Mouse (Mus musculus): ENCODE data around the gene Hadh. TPM values are rescaled to one million over a fixed set of nuclear protein-coding genes. Genes with fewer than 3 reads are reported as not detected.

Gene Hadh
- polyA plus RNA-seq, 1 experiment from 2014 or later: 98.2 TPM

DNA sequence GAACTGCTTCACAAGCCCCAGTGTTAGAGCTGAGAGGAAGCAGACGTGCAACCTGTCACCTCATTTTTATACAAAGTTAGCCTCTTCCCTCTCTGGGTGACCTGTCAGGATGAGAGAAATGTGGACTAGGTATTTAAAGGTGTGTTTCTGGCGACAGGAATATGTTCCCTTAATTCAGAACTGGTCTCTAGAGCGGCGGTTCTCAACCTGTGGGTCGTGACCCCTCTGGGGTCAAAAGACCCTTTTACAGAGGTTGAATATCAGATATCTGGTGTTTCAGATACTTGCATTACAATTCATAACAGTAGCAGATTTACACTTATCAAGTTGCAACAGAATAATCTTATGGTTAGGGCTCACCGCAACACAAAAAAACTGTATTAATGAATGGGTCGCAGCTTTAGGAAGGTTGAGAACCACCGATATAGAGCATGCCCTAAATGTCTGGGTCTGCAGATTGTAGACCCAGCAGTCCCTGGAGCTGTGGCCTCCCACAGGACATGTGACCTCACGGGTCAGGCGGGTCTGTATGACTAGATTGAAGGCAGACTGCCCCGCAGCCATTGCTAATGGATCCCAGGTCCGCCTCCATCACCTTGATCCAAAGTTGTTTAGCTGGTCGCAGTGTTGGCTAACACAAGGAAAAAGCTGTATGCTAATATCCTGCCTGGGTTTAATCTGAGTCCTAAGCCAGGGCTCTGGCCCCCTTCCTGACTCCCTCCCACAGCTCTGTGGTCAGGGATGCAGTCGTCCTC is 53.1 kb downstream of the Hadh start:
- H3K27me3 ChIP-seq: no peaks in the 10 kb centered on the region
- H3K4me1 ChIP-seq (replicated peaks): peaks cover 21% of the 10 kb centered on the region
- H3K9me3 ChIP-seq: no peaks in the 10 kb centered on the region
- peaks cover 11% of the 10 kb centered on the region; the same call in 1 of the 2 replicates for H3K36me3 ChIP-seq
- H3K4me3 ChIP-seq (replicated peaks): no peak overlapping the region
- H3K4me2 ChIP-seq: no peak overlapping the region
- 58% methylated on average over 14 of the region's 14 CpGs for WGBS
- no peak for ATAC-seq (ENCODE audit: insufficient number of reproducible peaks, insufficient read depth, low FRiP score, low TSS enrichment, low read depth)
- no peak overlapping the region for H3K9ac ChIP-seq (replicated peaks)
- no peak overlapping the region for H3K27ac ChIP-seq

- Histone ChIP-seq H3K4me3 (replicated peaks) (no peak overlapping the region), H3K9me3 (no peaks in the 10 kb centered on the region), H3K27ac (peak overlapping the region; percentile 76), H3K4me1 (replicated peaks) (peaks cover 34% of the 10 kb centered on the region), H3K4me2 (no peak overlapping the region), H3K9ac (replicated peaks) (no peak overlapping the region), H3K36me3 (peaks cover 8% of the 10 kb centered on the region; the same call in 1 of the 2 replicates), H3K27me3 (no peaks in the 10 kb centered on the region)
- no peak for ATAC-seq (ENCODE audit: insufficient number of reproducible peaks, insufficient read depth, low FRiP score, low TSS enrichment, low read depth)
- WGBS: 66% methylated on average over 9 of the region's 9 CpGs
Observed at GRCm38 (mm10) chr3:131214841-131215240, 57.1 kb downstream of the Hadh start.

GRCm38 (mm10) chr3:131214060-131214658 is 57.7 kb downstream of the Hadh start:
- Histone ChIP-seq H3K27ac (peak overlapping the region; percentile 76), H3K4me1 (replicated peaks) (peaks cover 30% of the 10 kb centered on the region), H3K4me2 (0 out of 2 replicates have a peak overlapping the region, but pooled peaks have one; percentile 11), H3K4me3 (replicated peaks) (no peak overlapping the region), H3K27me3 (no peaks in the 10 kb centered on the region), H3K36me3 (peaks cover 8% of the 10 kb centered on the region; the same call in 1 of the 2 replicates), H3K9ac (replicated peaks) (no peak overlapping the region), H3K9me3 (no peaks in the 10 kb centered on the region)
- WGBS: 55% methylated on average over 9 of the region's 9 CpGs
- no peak for ATAC-seq (ENCODE audit: insufficient number of reproducible peaks, insufficient read depth, low FRiP score, low TSS enrichment, low read depth)

GRCm38 (mm10) chr3:131212200-131212599 is 59.7 kb downstream of the Hadh start:
- Histone ChIP-seq H3K4me2 (no peak overlapping the region), H3K4me1 (replicated peaks) (peaks cover 26% of the 10 kb centered on the region), H3K9me3 (no peaks in the 10 kb centered on the region), H3K27me3 (no peaks in the 10 kb centered on the region), H3K4me3 (replicated peaks) (no peak overlapping the region), H3K36me3 (peaks cover 10% of the 10 kb centered on the region; the same call in 1 of the 2 replicates), H3K27ac (no peak overlapping the region), H3K9ac (replicated peaks) (no peak overlapping the region)
- no peak for ATAC-seq (ENCODE audit: insufficient number of reproducible peaks, insufficient read depth, low FRiP score, low TSS enrichment, low read depth)
- 82% methylated on average over 7 of the region's 7 CpGs for WGBS

DNA sequence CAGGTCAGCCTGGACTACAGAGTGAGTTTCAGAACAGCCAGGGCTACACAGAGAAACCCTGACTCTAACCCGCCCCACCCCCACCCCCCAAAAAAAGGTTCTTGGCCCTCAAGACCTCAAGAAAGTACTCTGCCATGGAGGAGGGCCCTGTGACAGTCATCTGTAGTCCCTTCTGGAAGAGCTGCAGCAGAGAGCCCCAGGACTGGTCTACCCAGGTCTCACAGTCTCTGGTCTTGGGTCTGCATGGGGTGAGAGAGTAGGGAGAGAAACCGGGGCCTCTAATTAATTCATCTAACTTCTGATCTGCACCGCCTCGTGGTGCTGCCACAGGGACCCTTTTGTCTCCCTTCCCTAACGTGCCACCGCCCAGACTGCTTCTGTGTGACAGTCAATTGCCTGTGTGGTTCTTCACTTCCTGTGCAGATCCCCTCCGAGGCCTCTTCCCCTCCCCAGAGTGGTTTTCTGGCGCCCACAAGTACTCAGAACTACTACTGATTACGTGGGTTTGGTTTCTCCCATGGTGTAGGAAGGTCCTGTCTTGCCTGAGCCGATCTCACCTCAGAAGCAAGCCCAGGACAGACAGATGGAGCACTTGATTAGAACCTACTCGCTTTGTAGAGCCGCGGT is 63.5 kb downstream of the Hadh start:
- Histone ChIP-seq H3K27me3 (no peaks in the 10 kb centered on the region), H3K27ac (no peak overlapping the region), H3K9me3 (no peaks in the 10 kb centered on the region), H3K36me3 (peaks cover 28% of the 10 kb centered on the region), H3K9ac (replicated peaks) (no peak overlapping the region), H3K4me1 (replicated peaks) (peaks cover 14% of the 10 kb centered on the region), H3K4me2 (no peak overlapping the region), H3K4me3 (replicated peaks) (no peak overlapping the region)
- ATAC-seq (ENCODE audit: insufficient number of reproducible peaks, insufficient read depth, low FRiP score, low TSS enrichment, low read depth): peak; percentile 56
- WGBS: 89% methylated on average over 13 of the region's 13 CpGs

DNA sequence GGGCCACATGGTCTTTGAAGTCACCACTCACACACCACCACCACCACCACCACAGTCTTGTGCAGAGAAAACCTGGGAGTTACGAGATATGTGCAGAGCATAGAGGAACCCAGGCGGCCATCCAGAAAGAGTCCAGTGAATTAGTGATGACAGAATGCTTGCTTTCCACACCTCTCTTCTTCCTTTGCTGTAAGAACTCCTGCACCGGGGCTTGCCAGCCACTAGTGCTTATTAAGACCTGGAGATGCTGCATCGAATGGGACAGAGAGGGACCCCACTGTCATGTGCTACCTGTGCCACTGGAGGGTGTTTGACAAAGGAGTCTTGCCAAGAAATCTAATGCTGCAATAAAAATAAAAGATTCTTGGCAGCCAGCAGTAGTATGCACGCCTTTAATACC is 64.1 kb downstream of the Hadh start:
- H3K27me3 ChIP-seq: no peaks in the 10 kb centered on the region
- H3K27ac ChIP-seq: no peak overlapping the region
- 82% methylated on average over 5 of the region's 5 CpGs for WGBS
- H3K9ac ChIP-seq (replicated peaks): no peak overlapping the region
- no peaks in the 10 kb centered on the region for H3K9me3 ChIP-seq
- no peak overlapping the region for H3K4me2 ChIP-seq
- no peak overlapping the region for H3K4me3 ChIP-seq (replicated peaks)
- H3K36me3 ChIP-seq: peaks cover 28% of the 10 kb centered on the region
- no peak for ATAC-seq (ENCODE audit: insufficient number of reproducible peaks, insufficient read depth, low FRiP score, low TSS enrichment, low read depth)
- peaks cover 12% of the 10 kb centered on the region for H3K4me1 ChIP-seq (replicated peaks)

- no peak for ATAC-seq (ENCODE audit: insufficient number of reproducible peaks, insufficient read depth, low FRiP score, low TSS enrichment, low read depth)
Observed at GRCm38 (mm10) chr3:131202311-131202710, 69.6 kb downstream of the Hadh start.

DNA sequence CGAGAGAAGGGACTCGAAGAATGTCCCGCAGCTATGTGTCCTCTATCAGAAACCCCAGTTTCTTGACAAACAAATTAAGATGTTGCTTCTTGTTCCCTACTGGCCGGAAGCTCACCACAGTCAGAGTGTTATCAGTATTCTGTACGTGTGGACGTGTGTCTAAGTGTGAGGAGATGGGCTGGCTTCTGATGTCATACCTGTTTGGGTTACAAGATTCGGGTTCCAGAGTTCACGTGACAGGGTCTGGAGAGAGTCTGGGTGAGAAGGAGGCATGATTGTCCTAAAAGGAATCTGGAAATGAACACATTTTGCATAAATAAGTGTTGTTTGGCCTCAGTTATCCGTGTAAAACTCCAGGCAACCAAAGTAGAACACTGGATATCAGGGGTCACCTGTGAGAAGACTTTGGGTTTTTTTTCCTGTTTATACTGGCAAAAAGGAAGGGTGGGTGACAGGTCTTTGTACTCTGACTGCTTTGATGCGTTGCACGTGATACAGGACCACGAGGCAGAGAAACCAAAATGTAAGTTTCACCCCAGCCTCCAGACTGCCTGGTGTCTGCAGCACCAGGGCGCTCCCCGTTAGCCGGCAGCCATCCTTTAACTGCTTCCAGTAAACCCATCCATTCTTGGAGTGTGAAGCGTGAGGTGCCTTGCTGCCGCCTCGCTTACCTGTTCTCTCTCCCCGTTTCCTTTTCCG is 72.2 kb downstream of the Hadh start:
- no peaks in the 10 kb centered on the region for H3K27me3 ChIP-seq
- H3K4me2 ChIP-seq: no peak overlapping the region
- no peaks in the 10 kb centered on the region for H3K9me3 ChIP-seq
- H3K4me3 ChIP-seq (replicated peaks): no peak overlapping the region
- ATAC-seq (ENCODE audit: insufficient number of reproducible peaks, insufficient read depth, low FRiP score, low TSS enrichment, low read depth): no peak
- H3K4me1 ChIP-seq (replicated peaks): peaks cover 38% of the 10 kb centered on the region
- no peak overlapping the region for H3K9ac ChIP-seq (replicated peaks)
- no peak overlapping the region for H3K27ac ChIP-seq
- WGBS: 81% methylated on average over 20 of the region's 20 CpGs
- peaks cover 15% of the 10 kb centered on the region for H3K36me3 ChIP-seq

More at GRCm38 (mm10) chr3:131202311-131202710, 69.6 kb downstream of the Hadh start:
- Histone ChIP-seq H3K9ac (replicated peaks) (no peak overlapping the region), H3K27ac (no peak overlapping the region), H3K27me3 (no peaks in the 10 kb centered on the region), H3K36me3 (peaks cover 25% of the 10 kb centered on the region), H3K4me3 (replicated peaks) (no peak overlapping the region), H3K4me2 (no peak overlapping the region), H3K4me1 (replicated peaks) (peaks cover 20% of the 10 kb centered on the region), H3K9me3 (no peaks in the 10 kb centered on the region)
- WGBS: 31% methylated on average over 7 of the region's 7 CpGs

- Histone ChIP-seq H3K4me2 (no peak overlapping the region), H3K36me3 (peaks cover 15% of the 10 kb centered on the region), H3K4me1 (replicated peaks) (peaks cover 35% of the 10 kb centered on the region), H3K27ac (no peak overlapping the region), H3K9me3 (no peaks in the 10 kb centered on the region), H3K27me3 (no peaks in the 10 kb centered on the region), H3K4me3 (replicated peaks) (no peak overlapping the region), H3K9ac (replicated peaks) (no peak overlapping the region)
- ATAC-seq (ENCODE audit: insufficient number of reproducible peaks, insufficient read depth, low FRiP score, low TSS enrichment, low read depth): no peak
- WGBS: 82% methylated on average over 3 of the region's 3 CpGs
Observed at GRCm38 (mm10) chr3:131198991-131199390, 72.9 kb downstream of the Hadh start.

DNA sequence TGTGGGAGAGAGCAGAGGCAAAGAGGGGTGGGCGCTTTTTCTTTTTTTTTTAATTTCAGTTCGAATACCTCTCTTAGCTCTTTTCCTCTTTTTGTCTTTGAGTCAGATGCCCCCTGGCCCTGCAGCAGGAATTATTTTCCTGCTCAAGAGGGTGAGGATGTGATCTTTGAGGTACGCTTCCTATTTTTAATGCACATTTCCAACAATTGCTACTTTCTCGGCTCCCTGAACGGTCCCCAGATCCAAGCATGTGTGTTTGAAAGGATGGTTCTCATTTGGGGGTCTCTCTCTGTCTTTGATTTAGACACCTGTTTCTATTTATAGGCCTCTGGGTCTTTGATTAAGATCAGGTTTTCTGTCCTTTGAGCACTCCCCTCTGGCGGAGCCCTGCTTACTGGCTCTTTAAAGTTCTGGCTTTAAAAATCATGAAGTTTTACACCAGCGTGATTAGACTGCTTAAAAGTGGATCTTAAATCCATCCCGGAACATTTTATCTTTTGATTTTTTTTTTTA is 75.3 kb downstream of the Hadh start:
- WGBS: 17% methylated on average over 8 of the region's 8 CpGs

More for the DNA sequence above, 75.3 kb downstream of the Hadh start:
- H3K9ac ChIP-seq (replicated peaks): no peak overlapping the region
- no peaks in the 10 kb centered on the region for H3K27me3 ChIP-seq
- ATAC-seq (ENCODE audit: insufficient number of reproducible peaks, insufficient read depth, low FRiP score, low TSS enrichment, low read depth): no peak
- H3K4me3 ChIP-seq (replicated peaks): no peak overlapping the region
- H3K36me3 ChIP-seq: peaks cover 22% of the 10 kb centered on the region; the same call in 1 of the 2 replicates
- H3K4me1 ChIP-seq (replicated peaks): peaks cover 18% of the 10 kb centered on the region
- no peak overlapping the region for H3K4me2 ChIP-seq
- H3K27ac ChIP-seq: no peak overlapping the region; the same call in 1 of the 2 replicates
- no peaks in the 10 kb centered on the region for H3K9me3 ChIP-seq
